Mouse (Mus musculus): Measurements from ENCODE around the gene Ugt1a6b. TPM values are rescaled to one million over a fixed set of nuclear protein-coding genes. Genes with fewer than 3 reads are reported as not detected.

Ugt1a6b gene
- total RNA-seq, 2 experiments from 2014 or later = 7.3 to 13.6 TPM

DNA sequence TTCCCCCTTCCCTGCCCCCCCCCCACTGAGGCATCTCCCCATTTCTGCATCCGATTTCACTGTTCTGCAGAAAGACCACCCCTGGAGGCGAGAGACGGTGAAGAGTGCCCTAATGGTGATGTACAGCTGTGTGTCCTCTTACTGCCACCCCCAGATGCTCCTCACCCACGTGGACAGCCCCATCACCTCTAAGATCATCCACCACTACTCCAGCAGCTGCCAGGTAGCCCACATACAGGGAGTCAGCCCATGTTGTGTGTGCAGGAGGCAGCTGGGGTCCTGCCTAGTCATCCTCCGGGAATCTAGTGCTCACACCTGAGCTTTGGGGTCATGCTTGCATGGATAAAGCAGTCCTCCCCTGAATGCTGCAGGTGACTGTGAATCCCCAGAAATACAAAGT is 140.8 kb downstream of the Ugt1a6b start:
- DNase-seq = no peak

GRCm38 (mm10) chr1:88245881-88246280 is 142.8 kb downstream of the Ugt1a6b start:
- DNase-seq = no peak

DNA sequence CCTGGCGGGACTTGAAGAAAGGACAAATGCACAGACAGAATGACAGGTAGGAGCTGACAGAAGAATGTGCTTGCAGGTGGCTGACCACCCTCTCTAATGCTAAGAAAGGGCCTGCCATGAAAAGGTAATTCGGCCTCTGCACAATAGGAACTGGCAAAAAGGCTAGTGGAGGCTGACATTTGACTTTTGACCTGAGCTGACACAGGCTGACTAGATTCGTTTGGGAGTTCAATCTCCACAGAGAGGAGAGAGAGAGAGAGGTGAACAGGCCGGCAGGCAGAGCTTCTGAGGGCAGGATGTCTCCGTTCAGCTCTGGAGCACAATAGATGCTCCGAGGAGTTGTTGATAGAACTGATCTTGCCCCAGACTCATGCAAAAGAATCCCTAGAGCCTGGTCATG is 143.3 kb downstream of the Ugt1a6b start:
- DNase-seq = no peak

DNA sequence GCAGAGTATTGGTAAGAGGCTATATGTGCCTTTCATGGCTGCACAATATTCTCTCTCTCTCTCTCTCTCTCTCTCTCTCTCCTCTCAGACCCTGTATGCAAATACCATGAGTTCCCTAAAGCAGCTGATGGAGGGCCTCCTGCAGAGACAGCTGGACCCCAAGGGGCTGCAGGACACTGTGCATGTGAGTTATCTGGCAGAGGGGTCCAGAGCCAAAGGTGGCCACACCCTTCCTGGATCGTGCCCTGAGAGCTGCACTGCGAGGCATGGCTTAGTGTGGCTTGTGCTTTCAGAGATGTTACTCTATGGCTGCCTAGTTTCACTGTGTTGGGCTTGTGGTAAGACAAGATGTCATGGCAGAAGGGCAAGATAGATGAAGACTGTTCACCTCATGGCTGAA is 144.6 kb downstream of the Ugt1a6b start:
- DNase-seq = no peak

DNA sequence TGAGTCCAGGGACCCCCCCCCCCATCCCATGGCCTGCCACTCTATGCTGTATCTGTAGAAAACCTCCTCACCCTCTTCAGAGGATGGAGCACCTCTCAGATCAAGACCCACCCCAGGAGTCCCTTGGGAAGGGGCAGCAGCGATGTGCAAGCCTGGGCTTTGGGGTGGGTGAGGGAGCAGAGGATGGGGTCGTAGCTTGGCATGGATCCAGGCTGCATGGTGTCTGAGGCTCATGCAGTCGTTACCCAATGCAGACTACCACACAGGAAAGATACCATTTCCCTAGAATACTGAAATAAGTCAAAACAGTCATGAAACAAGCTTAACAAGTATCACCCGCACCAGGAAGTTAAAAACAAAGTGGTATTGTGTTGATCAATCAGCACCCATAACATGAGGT is 145.6 kb downstream of the Ugt1a6b start:
- no peak for DNase-seq

DNA sequence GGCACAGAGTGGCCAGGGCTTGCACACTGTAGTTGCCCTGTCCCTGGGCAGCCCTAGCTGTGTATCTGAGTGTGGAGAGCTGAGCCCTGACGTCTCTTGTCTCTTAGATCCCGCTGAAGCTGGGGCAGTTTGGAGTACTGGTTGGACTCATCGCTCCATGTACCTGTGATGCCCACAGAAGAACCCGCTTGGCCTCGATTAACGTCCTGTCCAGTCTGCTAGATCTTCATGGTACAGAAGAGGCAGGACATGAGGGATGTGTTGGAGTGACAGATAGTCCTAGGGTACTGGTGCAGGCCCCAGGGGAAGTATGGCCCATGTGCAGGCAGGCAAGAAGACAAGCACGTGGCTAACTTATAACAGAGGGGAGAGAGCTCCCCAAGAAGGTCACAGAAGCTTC is 146.5 kb downstream of the Ugt1a6b start:
- no peak for DNase-seq

- DNase-seq = no peak
Measured at GRCm38 (mm10) chr1:88250023-88250422, 147.0 kb downstream of the Ugt1a6b start.

GRCm38 (mm10) chr1:88253106-88253505 is 150.1 kb downstream of the Ugt1a6b start:
- no peak for DNase-seq

DNA sequence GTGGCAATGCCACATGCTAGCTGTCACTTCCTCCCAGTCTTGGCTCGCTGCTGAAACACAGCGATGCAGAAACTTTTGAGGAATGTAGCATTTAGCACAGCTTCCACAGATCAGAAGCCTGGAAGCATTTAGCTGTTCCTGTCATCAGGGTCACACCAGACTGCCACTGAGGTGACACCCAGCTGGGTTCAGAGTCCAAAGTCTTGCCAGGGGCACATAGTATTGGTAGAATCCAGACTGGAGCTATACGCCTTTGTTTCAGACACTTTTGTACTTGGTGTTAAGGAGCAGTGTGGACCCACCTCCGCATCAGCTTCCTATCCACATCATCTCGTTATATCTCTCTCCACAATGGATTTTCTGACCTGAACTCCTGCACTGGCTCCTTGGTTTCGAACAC is 150.5 kb downstream of the Ugt1a6b start:
- no peak for DNase-seq

GRCm38 (mm10) chr1:88254793-88255465 is 151.9 kb downstream of the Ugt1a6b start:
- no peak for DNase-seq

- DNase-seq = no peak
Measured at GRCm38 (mm10) chr1:88255466-88255857, 152.4 kb downstream of the Ugt1a6b start.

GRCm38 (mm10) chr1:88255989-88256754 is 153.1 kb downstream of the Ugt1a6b start:
- DNase-seq = peak; percentile 36

DNA sequence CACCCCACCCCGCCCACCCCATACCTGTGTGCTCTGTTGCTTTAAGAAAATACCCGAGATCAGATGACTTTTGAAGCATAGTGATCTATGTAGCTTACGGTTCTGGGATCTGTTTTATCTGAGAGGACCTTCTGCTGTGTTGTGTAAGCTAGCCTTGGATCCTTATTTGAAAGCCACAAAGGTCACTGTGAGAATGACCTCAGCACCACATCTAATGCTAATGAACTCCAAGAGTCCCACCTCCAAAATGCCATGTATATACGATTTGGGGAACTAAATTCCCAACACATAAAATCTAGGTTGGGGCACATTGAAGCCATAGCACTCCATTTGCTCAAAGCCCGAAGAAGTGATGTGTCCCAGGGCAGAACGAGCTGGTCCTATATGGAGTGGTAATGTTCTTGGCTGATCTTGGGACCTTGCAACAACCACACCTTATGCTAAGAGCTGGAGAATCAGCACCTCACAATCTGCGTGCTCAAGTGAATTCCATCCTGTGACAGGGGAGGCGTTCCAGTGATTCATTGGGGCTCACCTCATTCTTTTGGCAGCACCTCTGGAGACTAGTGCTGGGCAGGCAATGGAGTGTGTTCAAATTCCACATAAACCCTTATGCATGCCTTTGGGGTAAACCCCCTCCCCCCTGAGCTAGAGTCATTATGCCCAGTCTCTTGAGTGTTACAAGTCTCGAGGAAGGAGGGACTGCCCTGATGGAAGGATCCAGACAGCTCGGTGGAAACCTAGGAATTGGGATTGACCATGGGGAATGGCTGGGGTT is 154.0 kb downstream of the Ugt1a6b start:
- DNase-seq = no peak

- DNase-seq = no peak
Measured at GRCm38 (mm10) chr1:88257681-88258080, 154.6 kb downstream of the Ugt1a6b start.

GRCm38 (mm10) chr1:88258361-88258760 is 155.3 kb downstream of the Ugt1a6b start:
- no peak for DNase-seq

DNA sequence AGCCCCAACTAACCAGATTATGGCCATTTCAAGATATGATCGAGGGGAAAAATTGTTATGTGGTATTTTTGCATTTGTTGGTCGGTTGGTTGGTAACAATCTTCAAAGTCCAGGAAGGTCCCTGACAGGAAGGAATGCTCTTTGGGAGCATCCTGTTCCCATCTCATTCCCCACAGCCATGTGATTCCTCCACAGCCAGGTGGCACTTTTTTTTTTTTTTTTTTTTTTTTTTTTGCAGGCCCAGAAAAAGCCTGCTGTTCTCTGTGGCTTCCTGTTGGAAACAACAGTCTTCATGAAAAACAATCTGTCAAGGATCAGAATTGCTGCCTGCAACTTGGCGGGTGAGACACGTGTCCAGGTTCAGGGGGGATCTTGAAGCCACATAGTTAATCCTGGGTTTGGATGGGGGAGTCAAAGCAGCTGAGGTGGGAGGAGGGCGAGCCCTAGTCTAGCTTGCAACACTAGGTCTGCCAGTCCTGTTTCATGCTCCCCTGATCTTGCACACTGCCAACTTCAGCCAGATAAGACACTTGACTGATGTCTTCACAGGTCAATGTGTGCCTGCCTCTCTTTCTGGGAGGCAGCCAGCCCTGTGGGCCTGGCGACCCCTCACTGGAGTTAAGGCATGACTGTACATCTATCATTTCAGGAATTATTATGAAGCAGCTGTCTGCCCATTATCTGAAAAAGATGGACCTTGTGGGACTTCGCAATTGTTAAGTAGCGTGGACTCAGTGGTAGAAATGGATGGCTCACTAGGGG is 156.0 kb downstream of the Ugt1a6b start:
- DNase-seq = peak; percentile 60

DNA sequence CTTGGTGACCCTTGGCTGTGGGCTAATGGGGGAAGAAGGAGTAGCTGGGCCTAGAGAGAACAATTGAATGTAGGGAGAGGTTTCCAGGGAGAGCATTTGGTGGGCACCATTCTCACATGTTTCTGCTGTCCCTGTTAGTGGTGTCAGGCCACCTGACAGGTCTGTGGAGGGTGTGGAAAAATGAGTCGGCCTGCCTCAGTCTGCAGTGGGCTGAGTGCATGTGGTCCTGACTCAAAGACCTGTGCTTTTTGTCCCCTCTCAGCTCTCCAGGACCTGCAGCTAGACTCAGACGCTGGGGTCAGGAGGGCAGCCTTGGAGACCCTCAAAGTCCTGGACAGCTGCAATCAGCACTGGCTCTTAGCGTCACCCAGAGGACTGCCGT is 156.6 kb downstream of the Ugt1a6b start:
- no peak for DNase-seq

DNA sequence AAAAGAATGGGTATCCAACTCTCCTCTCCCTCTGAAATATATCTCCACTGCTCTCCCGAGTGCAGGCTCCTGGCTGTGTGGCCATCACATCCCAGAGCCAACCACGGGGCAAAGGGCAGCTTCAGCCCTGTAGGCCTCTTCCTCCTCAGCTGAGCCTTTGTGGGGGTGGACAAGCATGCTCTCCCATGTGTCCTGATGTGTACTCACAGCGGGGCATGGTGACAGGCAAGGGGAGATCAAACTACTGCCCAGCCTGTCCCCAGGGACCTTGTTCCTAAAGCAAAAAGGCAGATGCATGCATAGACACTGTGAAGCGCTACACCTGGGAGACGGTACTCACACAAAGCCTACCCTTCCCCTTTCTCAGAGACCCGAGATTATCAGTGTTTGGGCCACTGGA is 157.1 kb downstream of the Ugt1a6b start:
- DNase-seq = peak; percentile 80

- DNase-seq = no peak
Measured at GRCm38 (mm10) chr1:88260604-88261377, 157.7 kb downstream of the Ugt1a6b start.

DNA sequence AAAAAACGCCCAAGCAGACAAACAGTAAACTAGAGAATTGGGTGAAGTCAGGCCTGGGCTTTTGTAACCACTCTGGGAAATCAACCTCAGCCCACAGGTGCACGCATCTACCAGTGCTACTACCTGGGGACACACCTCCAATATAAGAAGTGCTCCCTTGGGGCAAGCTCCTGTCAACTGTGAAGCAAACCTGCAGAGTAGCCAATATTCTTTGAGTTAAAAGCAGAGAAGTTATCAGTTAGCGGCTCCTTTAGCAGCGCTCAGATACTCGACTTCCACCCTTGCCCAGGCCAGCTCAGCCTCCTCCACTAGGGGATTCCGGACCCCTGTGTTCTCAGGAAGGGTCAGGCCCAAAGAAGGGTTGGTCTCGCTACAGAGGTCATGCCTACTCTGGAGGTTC is 158.7 kb downstream of the Ugt1a6b start:
- no peak for DNase-seq

DNA sequence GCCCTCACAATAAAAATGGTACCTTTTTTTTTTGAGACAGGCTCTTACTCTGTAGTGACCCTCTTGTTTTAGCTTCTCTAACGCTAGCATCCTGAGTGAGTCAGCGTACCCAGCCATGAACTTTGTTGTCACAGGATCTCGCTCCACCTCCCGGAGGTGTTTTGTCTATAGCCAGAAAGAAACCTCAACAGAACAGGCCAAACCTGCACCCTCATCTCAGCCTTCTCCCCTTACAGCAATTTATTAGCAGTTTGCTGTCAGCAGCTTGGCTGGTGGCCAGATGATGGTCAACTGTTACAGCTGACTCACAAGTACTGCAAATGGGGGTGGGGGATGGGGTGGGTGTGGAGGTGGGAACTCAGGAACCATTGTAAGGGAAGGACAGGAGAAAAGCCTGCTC is 159.2 kb downstream of the Ugt1a6b start:
- DNase-seq = peak; percentile 90

GRCm38 (mm10) chr1:88262961-88263360 is 159.9 kb downstream of the Ugt1a6b start:
- DNase-seq = no peak

Measured in adrenal gland, postnatal 10 days (tissue).